ENCODE assay signal across 7 mouse cellular contexts in genomic region chr2:168955850-168956346, GRCm38 (mm10). TPM values are rescaled to one million over a fixed set of nuclear protein-coding genes. Genes with fewer than 3 reads are reported as not detected.
DNase-seq lines count a peak whose midpoint lies in the region; ATAC-seq lines count a peak whose summit lies in the region.

No protein-coding gene starts in this region.

- H3K4me3 ChIP-seq in brown adipose tissue, adult 24 weeks (ENCODE audit: insufficient read depth, low read depth, low read length) = peak overlapping the region; percentile 95
- peak overlapping the region; percentile 95 to 96; a peak in 3 of 4 replicates for H3K4me3 ChIP-seq in heart, embryonic 14.5 days (ENCODE audit: control insufficient read depth in 1 of 2, insufficient read depth in 1 of 2, low read depth in 1 of 2, low read length in 2 of 2)
- peak overlapping the region; percentile 86 for H3K4me3 ChIP-seq in liver, embryonic 12.5 days
- H3K4me3 ChIP-seq in stomach, embryonic 14.5 days (ENCODE audit: low read depth, low read length) = peak overlapping the region; percentile 90

- no peak for ATAC-seq in heart, embryonic 14.5 days (ENCODE audit: insufficient number of reproducible peaks, insufficient read depth, low FRiP score, low read depth)
- peak; percentile 63 for ATAC-seq in liver, embryonic 12.5 days
- 0 out of 2 replicates have a peak, but pooled peaks have one; percentile 47 for ATAC-seq in stomach, embryonic 14.5 days (ENCODE audit: insufficient number of reproducible peaks, insufficient read depth, low FRiP score, low read depth)

- 41% methylated on average over 10 of the region's 10 CpGs for WGBS in heart, embryonic 14.5 days
- 38% methylated on average over 10 of the region's 10 CpGs for WGBS in liver, embryonic 12.5 days (ENCODE audit: insufficient replicate concordance)
- 49% methylated on average over 10 of the region's 10 CpGs for WGBS in stomach, embryonic 14.5 days

- H3K4me1 ChIP-seq in brown adipose tissue, adult 24 weeks (ENCODE audit: control insufficient read depth, insufficient read depth, insufficient read length, low read length) = peaks cover 5% of the 10 kb centered on the region
- peaks cover 7 to 18% of the 10 kb centered on the region in 2 experiments for H3K4me1 ChIP-seq in heart, embryonic 14.5 days (ENCODE audit: control insufficient read depth in 2 of 2, insufficient read depth in 2 of 2, low read length in 2 of 2)
- peaks cover 24% of the 10 kb centered on the region for H3K4me1 ChIP-seq in liver, embryonic 12.5 days
- H3K4me1 ChIP-seq in stomach, embryonic 14.5 days (ENCODE audit: control insufficient read depth, insufficient read depth, low read length) = peaks cover 11% of the 10 kb centered on the region; the same call in 1 of the 2 replicates

- no peaks in the 10 kb centered on the region for H3K9me3 ChIP-seq in heart, embryonic 14.5 days (ENCODE audit: control insufficient read depth, low read length)
- H3K9me3 ChIP-seq in liver, embryonic 12.5 days (replicated peaks) = no peaks in the 10 kb centered on the region
- H3K9me3 ChIP-seq in stomach, embryonic 14.5 days (ENCODE audit: control insufficient read depth, low read depth, low read length) = no peaks in the 10 kb centered on the region

- peak overlapping the region; percentile 98 for H3K9ac ChIP-seq in heart, embryonic 14.5 days (ENCODE audit: low read length)
- H3K9ac ChIP-seq in liver, embryonic 12.5 days = peak overlapping the region; percentile 24; the same call in 1 of the 2 replicates
- H3K9ac ChIP-seq in stomach, embryonic 14.5 days (replicated peaks; ENCODE audit: low read depth, low read length) = no peak overlapping the region

- peaks cover 10% of the 10 kb centered on the region for H3K36me3 ChIP-seq in heart, embryonic 14.5 days (ENCODE audit: control insufficient read depth, insufficient read depth, low read length)
- peaks cover 21% of the 10 kb centered on the region for H3K36me3 ChIP-seq in liver, embryonic 12.5 days
- peaks cover 7% of the 10 kb centered on the region for H3K36me3 ChIP-seq in stomach, embryonic 14.5 days (ENCODE audit: control insufficient read depth, insufficient read depth, low read length)

- intact Hi-C loops in left cerebral cortex, postnatal 25 days (cut with DNase I) = no loop called here

- H3K4me2 ChIP-seq in heart, embryonic 14.5 days (ENCODE audit: low read length) = peak overlapping the region; percentile 96
- H3K4me2 ChIP-seq in liver, embryonic 12.5 days = peak overlapping the region; percentile 92
- peak overlapping the region; percentile 91 for H3K4me2 ChIP-seq in stomach, embryonic 14.5 days (replicated peaks; ENCODE audit: low read depth, low read length)

- peak; percentile 19 to 23 for DNase-seq in left cerebral cortex, postnatal 25 days (ENCODE audit: low spot score in 2 of 2)
- DNase-seq in left cerebral cortex, adult 18-20 months (ENCODE audit: low spot score in 2 of 2) = no peak
- no peak for DNase-seq in right cerebral cortex, adult 18-20 months

- no peaks in the 10 kb centered on the region for H3K27me3 ChIP-seq in heart, embryonic 14.5 days (ENCODE audit: control insufficient read depth, insufficient read depth, low read length)
- no peaks in the 10 kb centered on the region for H3K27me3 ChIP-seq in liver, embryonic 12.5 days (replicated peaks)
- no peaks in the 10 kb centered on the region for H3K27me3 ChIP-seq in stomach, embryonic 14.5 days (ENCODE audit: control insufficient read depth, insufficient read depth, low read length)

- no peak overlapping the region for H3K27ac ChIP-seq in brown adipose tissue, adult 24 weeks (replicated peaks; ENCODE audit: low read depth, low read length)
- H3K27ac ChIP-seq in heart, embryonic 14.5 days (replicated peaks in 1 of 2; ENCODE audit: control insufficient read depth in 1 of 2, insufficient read depth in 1 of 2, low read depth in 2 of 2, low read length in 2 of 2) = peak overlapping the region; percentile 78 to 92
- H3K27ac ChIP-seq in liver, embryonic 12.5 days = peak overlapping the region; percentile 84
- H3K27ac ChIP-seq in stomach, embryonic 14.5 days (ENCODE audit: low read length) = peak overlapping the region; percentile 78; the same call in 1 of the 2 replicates

RNA-seq across cellular contexts. Expression of gene Zfp64, which starts 0.5 kb away (rescaled TPM):
- 10 to 100 TPM; 15.1 to 15.4 TPM for total RNA-seq in left cerebral cortex, postnatal 25 days (2021)
- total RNA-seq in left cerebral cortex, adult 18-20 months (2021) = 10 to 100 TPM; 15.7 to 16.7 TPM
- 4.2 and 5.8 TPM in 2 replicates for polyA plus RNA-seq in brown adipose tissue, adult 24 weeks (2012; ENCODE audit: insufficient read depth, insufficient read length, missing spikeins)
- polyA plus RNA-seq in heart, embryonic 14.5 days (2014; fragmentation: Nextera tagmentation; extraction: Ambion mirVana) = 15.3 and 15.7 TPM in 2 replicates
- 16.6 and 18.8 TPM in 2 replicates for polyA plus RNA-seq in liver, embryonic 12.5 days (2016; fragmentation: Nextera tagmentation; extraction: Ambion mirVana)
- polyA plus RNA-seq in stomach, embryonic 14.5 days (2014; fragmentation: Nextera tagmentation; extraction: Ambion mirVana) = 37.2 and 38.2 TPM in 2 replicates

Comparison
In these comparisons a context has a peak if more than half of its experiments do, and no peak if none do; other contexts are left out.
1. DNase-seq: peak in left cerebral cortex, postnatal 25 days (2 of 2); none in left cerebral cortex, adult 18-20 months (0 of 2) and right cerebral cortex, adult 18-20 months (single experiment).
2. Peak in every context shown above with its lines, with median percentiles within 50 percentile points of each other: H3K4me3 ChIP-seq and H3K4me2 ChIP-seq.